Mouse (Mus musculus) liver, postnatal 0 days (tissue): ENCODE results near the gene Gsg1l.

ENCODE experiments used
- CTCF ChIP-seq: sonication (generic); IDR thresholded peaks from 2 replicates; pipeline ENCODE4 v1.5.1; 2016; ENCODE audit warnings: antibody characterized with exemption, low read depth
- EP300 ChIP-seq: IDR thresholded peaks from 2 replicates; pipeline ENCODE4 v1.6.1; 2016; ENCODE audit warnings: antibody characterized with exemption, low read depth, mild to moderate bottlenecking

DNA sequence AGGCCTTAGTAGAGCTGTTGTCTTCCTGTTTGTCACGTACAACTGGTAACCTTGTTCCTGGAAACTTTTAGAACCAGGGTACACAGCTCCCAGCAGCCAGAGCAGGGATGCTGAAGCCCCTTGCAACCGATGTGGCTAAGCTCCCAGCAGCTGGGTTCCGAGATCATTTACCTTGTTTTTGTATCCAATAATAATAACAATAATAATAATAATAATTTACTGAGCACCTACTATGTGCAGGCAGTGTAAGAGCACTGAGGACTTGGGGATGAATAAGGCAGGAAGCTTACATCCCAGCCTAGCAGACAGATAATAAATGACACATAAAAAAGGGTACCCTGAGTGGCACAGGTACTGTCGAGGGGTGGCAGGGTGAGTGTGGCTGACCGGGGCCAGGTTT, 42.4 kb downstream of the Gsg1l start:
- no peak for TF ChIP-seq CTCF
- TF ChIP-seq EP300: no peak
